Mouse (Mus musculus) thymus, postnatal 14 days (tissue): Measurements from ENCODE around the gene Mup4.
"Not testable (repeated sequence)": the region's sequence is repeated elsewhere in the genome, so short reads cannot be mapped to it uniquely, and the experiment has no call there.

Experiments used
- DNase-seq: peaks from one replicate; pipeline ENCODE4 v3.0.0; 2021

Gene Mup4

GRCm38 (mm10) chr4:59960610-59961009 lies at the start of gene Mup4:
TSS of gene Mup4 (minus strand) at chr4:59960710.
- no peak for DNase-seq

GRCm38 (mm10) chr4:59997894-59998293 lies 37.4 kb upstream of the Mup4 start:
- DNase-seq = not testable (repeated sequence)

DNA sequence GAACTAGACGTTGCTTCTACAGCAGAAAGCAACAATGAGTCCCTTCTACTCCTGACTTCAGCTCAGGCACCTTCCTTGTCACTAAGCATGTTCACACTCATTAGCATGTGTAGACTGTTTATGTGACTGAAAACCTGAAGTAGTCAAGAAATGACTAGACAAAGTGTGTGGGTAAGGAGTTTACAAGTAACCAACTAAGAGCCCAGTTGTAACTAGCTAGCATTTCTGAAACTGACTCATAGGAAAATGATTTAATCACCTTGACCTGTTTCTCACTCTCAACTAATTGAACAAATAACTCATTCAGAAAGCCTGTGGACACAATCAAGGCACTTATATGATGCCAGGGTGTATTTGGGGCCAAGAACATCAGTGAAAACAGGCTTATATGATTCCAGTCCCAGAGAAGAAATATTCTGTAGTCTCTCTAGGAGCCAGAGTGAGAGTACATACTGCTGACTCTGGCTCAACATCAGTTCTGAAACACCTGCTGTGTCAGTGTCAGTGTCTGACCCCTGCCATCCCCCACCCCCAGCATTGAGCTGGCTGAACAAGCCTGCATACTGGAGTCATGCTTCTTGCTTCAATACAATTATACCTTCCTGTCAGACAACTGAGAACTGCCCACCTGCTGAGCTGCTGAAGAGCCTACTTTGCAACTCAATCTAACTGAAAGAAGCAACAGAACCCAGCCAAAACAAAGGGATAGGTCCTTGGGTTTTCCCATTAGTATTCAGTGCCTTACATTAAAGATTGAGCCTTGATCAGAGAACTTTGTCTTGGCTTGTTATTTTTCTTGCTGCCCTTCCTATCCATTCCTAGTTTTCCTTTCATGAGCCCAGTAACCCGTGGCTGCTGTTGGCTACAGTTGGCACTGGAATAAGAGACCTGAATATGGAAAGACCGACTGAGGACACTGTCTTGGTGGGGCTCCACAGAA lies 3.2 kb upstream of the Mup4 start, which contains the start of gene Mup6:
Mup6 (plus strand) TSS at position 890 of the 940 bp plus-strand sequence.
- no peak for DNase-seq

- no peak for DNase-seq
Measured at GRCm38 (mm10) chr4:59937543-59937942, 23.0 kb downstream of the Mup4 start.

DNA sequence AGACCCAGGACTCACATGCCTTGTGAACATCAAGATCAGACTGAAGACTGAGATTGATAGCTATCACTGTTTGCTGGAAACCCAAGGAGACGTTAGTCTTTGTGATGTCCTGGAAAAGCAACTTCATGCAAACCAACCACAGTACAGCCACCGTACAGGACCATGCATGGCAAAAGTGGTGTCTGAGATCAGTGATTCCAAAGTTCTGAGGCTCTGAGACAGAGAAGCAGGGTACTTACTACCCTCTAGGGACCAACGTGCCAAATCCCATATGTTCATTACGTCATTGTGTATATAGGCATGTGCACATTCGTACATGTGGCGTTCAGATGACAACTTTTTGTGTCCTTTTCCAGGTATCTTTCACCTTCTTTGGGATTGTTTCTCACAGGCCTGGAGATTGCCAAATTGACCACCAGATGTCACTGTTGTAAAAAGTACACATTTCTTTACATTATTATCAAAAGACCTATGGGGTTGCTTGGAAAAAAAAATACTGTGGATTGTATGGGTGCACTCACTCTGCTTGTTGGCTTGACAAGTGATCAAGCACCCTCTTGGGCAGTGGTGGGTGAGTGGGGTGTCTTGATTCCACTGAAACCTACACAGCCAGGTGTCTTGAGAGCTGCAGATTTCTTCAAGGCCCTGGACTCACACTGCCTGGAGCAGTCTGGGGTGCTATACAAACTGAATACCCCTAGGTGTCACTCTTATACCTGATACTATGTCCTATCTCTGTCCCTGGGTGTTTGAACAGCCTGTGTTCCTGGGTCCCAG lies 27.8 kb downstream of the Mup4 start:
- peak; percentile 36 for DNase-seq

DNA sequence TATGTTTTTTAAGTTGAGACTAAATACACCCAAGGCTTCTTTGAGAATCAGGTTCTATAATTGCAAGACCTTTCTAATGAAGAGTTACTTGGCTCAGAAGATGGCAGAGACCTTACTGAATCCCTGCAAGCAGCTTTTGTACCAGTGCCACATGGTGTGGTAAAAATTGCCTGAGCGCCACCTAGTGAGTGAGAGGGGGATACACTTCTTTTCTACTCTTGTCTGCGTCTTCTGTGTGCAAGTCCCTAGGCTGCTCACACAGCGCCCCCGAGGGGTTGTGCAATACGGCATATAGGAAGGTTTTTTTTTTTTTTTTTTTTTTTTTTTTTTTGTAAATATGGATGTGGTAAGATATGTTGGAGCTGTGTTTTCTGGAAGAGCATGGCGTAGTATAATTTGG lies 32.2 kb downstream of the Mup4 start:
- peak; percentile 89 for DNase-seq

- no peak for DNase-seq
Measured at GRCm38 (mm10) chr4:59927666-59928065, 32.8 kb downstream of the Mup4 start.

- DNase-seq = peak; percentile 51
Measured at GRCm38 (mm10) chr4:59925082-59925481, 35.4 kb downstream of the Mup4 start.

GRCm38 (mm10) chr4:59917966-59918365 lies 42.5 kb downstream of the Mup4 start:
- no peak for DNase-seq

- DNase-seq = no peak
Measured at GRCm38 (mm10) chr4:59914608-59915403, 45.7 kb downstream of the Mup4 start, which contains the start of gene Slc46a2. TSS of gene Slc46a2 (minus strand) at chr4:59915056.

- no peak for DNase-seq
Measured at GRCm38 (mm10) chr4:59908785-59909184, 51.7 kb downstream of the Mup4 start.

- DNase-seq = no peak
Measured at GRCm38 (mm10) chr4:59907657-59908230, 52.8 kb downstream of the Mup4 start.

GRCm38 (mm10) chr4:59907092-59907491 lies 53.4 kb downstream of the Mup4 start:
- DNase-seq = no peak
